In genomic region chr2:150667820-150668766, GRCm38 (mm10) we compare ENCODE assay signal across 8 mouse cellular contexts. TPM values are rescaled to one million over a fixed set of nuclear protein-coding genes. Genes with fewer than 3 reads are reported as not detected.
DNase-seq lines count a peak whose midpoint lies in the region; ATAC-seq and TF ChIP-seq lines count a peak whose summit lies in the region.

Gene Acss1, minus strand, starts transcription at chr2:150668500.

- H3K36me3 ChIP-seq in forebrain, embryonic 11.5 days (ENCODE audit: control insufficient read depth, insufficient read depth, low read length) = no peaks in the 10 kb centered on the region
- H3K36me3 ChIP-seq in heart, embryonic 16.5 days (ENCODE audit: control insufficient read depth, insufficient read depth) = no peaks in the 10 kb centered on the region
- no peaks in the 10 kb centered on the region for H3K36me3 ChIP-seq in liver, postnatal 0 days (replicated peaks; ENCODE audit: insufficient read depth, low read length)
- no peaks in the 10 kb centered on the region for H3K36me3 ChIP-seq in neural tube, embryonic 12.5 days

- ATAC-seq in forebrain, embryonic 11.5 days (replicated peaks; ENCODE audit: low FRiP score) = peak; percentile 80
- peak; percentile 58 for ATAC-seq in heart, embryonic 16.5 days (replicated peaks; ENCODE audit: extremely low read depth, insufficient read depth, low FRiP score)
- ATAC-seq in liver, postnatal 0 days = peak; percentile 70
- ATAC-seq in neural tube, embryonic 12.5 days (ENCODE audit: low FRiP score, low read depth) = peak; percentile 82

- no peaks in the 10 kb centered on the region; the same call in 1 of the 2 replicates for H3K4me1 ChIP-seq in forebrain, embryonic 11.5 days (replicated peaks; ENCODE audit: control insufficient read depth, insufficient read depth, low read length)
- peaks cover 22% of the 10 kb centered on the region for H3K4me1 ChIP-seq in heart, embryonic 16.5 days (ENCODE audit: control insufficient read depth, insufficient read depth, low read length)
- H3K4me1 ChIP-seq in liver, postnatal 0 days (ENCODE audit: insufficient read depth) = peaks cover 55% of the 10 kb centered on the region
- peaks cover 22% of the 10 kb centered on the region for H3K4me1 ChIP-seq in neural tube, embryonic 12.5 days

- peak within 1 kb of the TSS; percentile 37; the same call in 1 of the 2 replicates for H3K27ac ChIP-seq in forebrain, embryonic 11.5 days (ENCODE audit: low read depth, low read length)
- peak within 1 kb of the TSS; percentile 34 for H3K27ac ChIP-seq in heart, embryonic 16.5 days (ENCODE audit: low read length)
- peak within 1 kb of the TSS; percentile 93 for H3K27ac ChIP-seq in liver, postnatal 0 days (ENCODE audit: low read depth)
- no peak within 1 kb of the TSS; the same call in 1 of the 2 replicates for H3K27ac ChIP-seq in neural tube, embryonic 12.5 days

- 2% methylated on average over 61 of the region's 61 CpGs for WGBS in forebrain, embryonic 11.5 days
- 2% methylated on average over 61 of the region's 61 CpGs for WGBS in heart, embryonic 16.5 days
- 1% methylated on average over 51 of the region's 61 CpGs for WGBS in liver, postnatal 0 days (ENCODE audit: insufficient replicate concordance)
- 3% methylated on average over 61 of the region's 61 CpGs for WGBS in neural tube, embryonic 12.5 days

- peak within 1 kb of the TSS; percentile 67 for H3K4me3 ChIP-seq in forebrain, embryonic 11.5 days (ENCODE audit: low read depth, low read length)
- peak within 1 kb of the TSS; percentile 73 for H3K4me3 ChIP-seq in heart, embryonic 16.5 days (ENCODE audit: low read length)
- peak within 1 kb of the TSS; percentile 84 for H3K4me3 ChIP-seq in liver, postnatal 0 days (ENCODE audit: low read depth, low read length)
- H3K4me3 ChIP-seq in neural tube, embryonic 12.5 days = peak within 1 kb of the TSS; percentile 65

- H3K9ac ChIP-seq in forebrain, embryonic 11.5 days (ENCODE audit: low read length) = peak within 1 kb of the TSS; percentile 77
- peak within 1 kb of the TSS; percentile 74 for H3K9ac ChIP-seq in heart, embryonic 16.5 days (ENCODE audit: low read length)
- H3K9ac ChIP-seq in liver, postnatal 0 days (replicated peaks) = peak within 1 kb of the TSS; percentile 91
- peak within 1 kb of the TSS; percentile 69 for H3K9ac ChIP-seq in neural tube, embryonic 12.5 days

- H3K27me3 ChIP-seq in forebrain, embryonic 11.5 days (ENCODE audit: control insufficient read depth, insufficient read depth, low read length) = no peaks in the 10 kb centered on the region; the same call in 1 of the 2 replicates
- H3K27me3 ChIP-seq in heart, embryonic 16.5 days (ENCODE audit: control insufficient read depth, insufficient read depth, low read length) = no peaks in the 10 kb centered on the region
- H3K27me3 ChIP-seq in liver, postnatal 0 days (ENCODE audit: insufficient read depth, low read length) = no peaks in the 10 kb centered on the region
- 0 out of 2 replicates have a peak, but pooled peaks cover 3% of the 10 kb centered on the region for H3K27me3 ChIP-seq in neural tube, embryonic 12.5 days (replicated peaks)

- TF ChIP-seq CTCF in liver, postnatal 0 days (IDR thresholded peaks at IDR 0.05; ENCODE audit: low read depth) = no peak

- peak; percentile 73; the same call in 1 of the 2 replicates for TF ChIP-seq EP300 in liver, postnatal 0 days (IDR thresholded peaks at IDR 0.05; ENCODE audit: low read depth)

- peak; percentile 69 for DNase-seq in 416B (ENCODE audit: low read depth)
- peak; percentile 86 for DNase-seq in adrenal gland, adult 2 months
- DNase-seq in forebrain, embryonic 11.5 days (ENCODE audit: low spot score) = peak; percentile 84
- DNase-seq in kidney, postnatal 14 days = peak; percentile 85
- DNase-seq in liver, postnatal 0 days = peak; percentile 88
- peak; percentile 64 for DNase-seq in testis, postnatal 14 days (ENCODE audit: low spot score)

- H3K4me2 ChIP-seq in forebrain, embryonic 11.5 days (ENCODE audit: low read depth, low read length, severe bottlenecking) = peak within 1 kb of the TSS; percentile 90
- H3K4me2 ChIP-seq in heart, embryonic 16.5 days (ENCODE audit: low read depth, low read length) = peak within 1 kb of the TSS; percentile 95
- peak within 1 kb of the TSS; percentile 96 for H3K4me2 ChIP-seq in liver, postnatal 0 days (ENCODE audit: low read depth, low read length)
- peak within 1 kb of the TSS; percentile 87 for H3K4me2 ChIP-seq in neural tube, embryonic 12.5 days (replicated peaks)

- no peaks in the 10 kb centered on the region for H3K9me3 ChIP-seq in forebrain, embryonic 11.5 days (ENCODE audit: control insufficient read depth, low read length)
- H3K9me3 ChIP-seq in heart, embryonic 16.5 days (replicated peaks; ENCODE audit: control insufficient read depth, low read length) = no peaks in the 10 kb centered on the region
- no peaks in the 10 kb centered on the region for H3K9me3 ChIP-seq in liver, postnatal 0 days (ENCODE audit: low read length)
- H3K9me3 ChIP-seq in neural tube, embryonic 12.5 days = no peaks in the 10 kb centered on the region

RNA-seq across cellular contexts. Expression of gene Acss1, which starts in this region (rescaled TPM):
- 10 to 100 TPM; 23.5 to 38.3 TPM for total RNA-seq in adrenal gland, adult 2 months (2021)
- 30.3 and 49.8 TPM in 2 replicates for polyA plus RNA-seq in adrenal gland, adult 2 months (2012; rRNA removed)
- polyA plus RNA-seq in forebrain, embryonic 11.5 days (2014; fragmentation: Nextera tagmentation; extraction: Ambion mirVana) = 46.6 and 46.8 TPM in 2 replicates
- 14.1 and 15.4 TPM in 2 replicates for polyA plus RNA-seq in heart, embryonic 16.5 days (2015; fragmentation: Nextera tagmentation; extraction: Ambion mirVana)
- 15.7 and 16.7 TPM in 2 replicates for polyA plus RNA-seq in liver, postnatal 0 days (2015; fragmentation: Nextera tagmentation; extraction: Ambion mirVana)
- 22.8 and 23.5 TPM in 2 replicates for polyA plus RNA-seq in neural tube, embryonic 12.5 days (2016; fragmentation: Nextera tagmentation; extraction: Ambion mirVana)
